Comparison of ENCODE assay signal across 8 mouse cellular contexts in the genomic region with DNA sequence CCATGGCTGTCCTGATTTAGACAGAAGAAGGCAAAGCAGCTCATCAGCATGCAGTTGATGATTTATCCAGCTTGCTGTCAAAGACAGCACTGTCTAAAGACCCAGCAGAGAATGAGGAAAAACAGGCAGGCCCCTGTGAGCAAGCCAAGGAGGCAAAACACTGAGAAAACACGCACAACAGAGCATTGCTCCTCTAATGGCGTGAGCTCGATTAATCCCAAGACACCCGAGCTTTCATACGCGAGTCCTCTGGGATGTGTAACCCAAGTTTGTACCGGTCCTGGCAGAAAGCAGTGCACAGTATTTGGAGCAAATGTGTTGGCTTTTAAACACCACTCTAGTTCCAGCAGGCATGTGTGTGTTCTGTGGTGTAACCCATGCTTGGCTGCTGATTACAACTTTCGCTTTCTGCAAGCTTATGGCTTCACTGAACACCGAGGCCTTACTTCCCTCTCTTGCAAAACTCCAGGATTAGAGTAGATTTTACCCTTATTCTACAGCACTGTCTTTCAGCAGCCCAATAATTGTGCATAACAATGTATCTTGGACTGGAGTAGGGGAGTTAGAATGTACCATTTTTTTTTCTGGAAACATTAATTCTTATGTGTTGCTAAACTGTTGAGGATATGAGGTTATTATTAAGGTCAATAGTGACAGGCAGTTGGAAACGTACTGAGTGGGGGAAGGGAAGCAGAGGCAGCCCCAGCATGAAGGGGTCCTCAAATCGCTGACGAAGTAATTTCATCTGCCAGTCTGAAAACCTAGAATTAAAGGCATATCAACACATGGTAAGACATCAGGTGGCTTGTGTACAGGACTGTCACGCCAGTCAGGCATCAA. TPM values are rescaled to one million over a fixed set of nuclear protein-coding genes. Genes with fewer than 3 reads are reported as not detected.
A peak's percentile ranks its signal among the peaks of the same experiment; 100 is the strongest.
DNase-seq lines count a peak whose midpoint lies in the region; ATAC-seq and TF ChIP-seq lines count a peak whose summit lies in the region.

No protein-coding gene starts in this region.

- no peak overlapping the region for H3K9ac ChIP-seq in hindbrain, embryonic 13.5 days
- H3K9ac ChIP-seq in hindbrain, embryonic 11.5 days (ENCODE audit: low read depth, low read length): no peak overlapping the region
- H3K9ac ChIP-seq in stomach, postnatal 0 days (ENCODE audit: low read length): no peak overlapping the region; the same call in 1 of the 2 replicates

- H3K36me3 ChIP-seq in hindbrain, embryonic 13.5 days: no peaks in the 10 kb centered on the region
- no peaks in the 10 kb centered on the region for H3K36me3 ChIP-seq in hindbrain, embryonic 11.5 days (ENCODE audit: control insufficient read depth, insufficient read depth, low read length)
- no peaks in the 10 kb centered on the region for H3K36me3 ChIP-seq in megakaryocyte, embryonic 14.5 days (replicated peaks; ENCODE audit: low read length)
- no peaks in the 10 kb centered on the region for H3K36me3 ChIP-seq in stomach, postnatal 0 days (ENCODE audit: control insufficient read depth, insufficient read depth, low read length)

- no peak for TF ChIP-seq CTCF in stomach, postnatal 0 days (IDR thresholded peaks at IDR 0.05; ENCODE audit: low read depth)

- H3K4me3 ChIP-seq in hindbrain, embryonic 13.5 days: no peak overlapping the region
- H3K4me3 ChIP-seq in hindbrain, embryonic 11.5 days (ENCODE audit: low read depth, low read length): no peak overlapping the region
- H3K4me3 ChIP-seq in megakaryocyte, embryonic 14.5 days (replicated peaks): peak overlapping the region; percentile 1
- no peak overlapping the region for H3K4me3 ChIP-seq in stomach, postnatal 0 days (ENCODE audit: low read depth, low read length)

- 0 out of 2 replicates have a peak, but pooled peaks cover 2% of the 10 kb centered on the region for H3K27me3 ChIP-seq in hindbrain, embryonic 13.5 days
- H3K27me3 ChIP-seq in hindbrain, embryonic 11.5 days (ENCODE audit: control insufficient read depth, insufficient read depth, low read length): no peaks in the 10 kb centered on the region
- peaks cover 28% of the 10 kb centered on the region for H3K27me3 ChIP-seq in megakaryocyte, embryonic 14.5 days (replicated peaks)
- no peaks in the 10 kb centered on the region for H3K27me3 ChIP-seq in stomach, postnatal 0 days (ENCODE audit: control insufficient read depth, insufficient read depth, low read length)

- H3K9me3 ChIP-seq in hindbrain, embryonic 13.5 days: no peaks in the 10 kb centered on the region
- no peaks in the 10 kb centered on the region for H3K9me3 ChIP-seq in hindbrain, embryonic 11.5 days (ENCODE audit: control insufficient read depth, low read length)
- 0 out of 2 replicates have a peak, but pooled peaks cover 3% of the 10 kb centered on the region for H3K9me3 ChIP-seq in megakaryocyte, embryonic 14.5 days
- H3K9me3 ChIP-seq in stomach, postnatal 0 days (ENCODE audit: control insufficient read depth, low read length): no peaks in the 10 kb centered on the region

- no peak for TF ChIP-seq EP300 in stomach, postnatal 0 days (optimal IDR thresholded peaks at IDR 0.05)

- H3K27ac ChIP-seq in hindbrain, embryonic 13.5 days: peak overlapping the region; percentile 70
- H3K27ac ChIP-seq in hindbrain, embryonic 11.5 days (ENCODE audit: low read depth, low read length): no peak overlapping the region
- peak overlapping the region; percentile 65 for H3K27ac ChIP-seq in stomach, postnatal 0 days (replicated peaks)

- 52% methylated on average over 13 of the region's 13 CpGs for WGBS in hindbrain, embryonic 13.5 days
- 69% methylated on average over 13 of the region's 13 CpGs for WGBS in hindbrain, embryonic 11.5 days
- 40% methylated on average over 13 of the region's 13 CpGs for WGBS in stomach, postnatal 0 days

- no peak overlapping the region for H3K4me2 ChIP-seq in hindbrain, embryonic 13.5 days
- no peak overlapping the region for H3K4me2 ChIP-seq in hindbrain, embryonic 11.5 days (replicated peaks; ENCODE audit: low read depth, low read length)
- peak overlapping the region; percentile 27 for H3K4me2 ChIP-seq in stomach, postnatal 0 days (replicated peaks; ENCODE audit: low read depth)

- peaks cover 20% of the 10 kb centered on the region for H3K4me1 ChIP-seq in hindbrain, embryonic 13.5 days (replicated peaks)
- H3K4me1 ChIP-seq in hindbrain, embryonic 11.5 days (replicated peaks; ENCODE audit: control insufficient read depth, insufficient read depth, low read length): 0 out of 2 replicates have a peak, but pooled peaks cover 2% of the 10 kb centered on the region
- peaks cover 6% of the 10 kb centered on the region; the same call in 1 of the 2 replicates for H3K4me1 ChIP-seq in megakaryocyte, embryonic 14.5 days
- H3K4me1 ChIP-seq in stomach, postnatal 0 days (replicated peaks; ENCODE audit: control insufficient read depth, insufficient read depth): no peaks in the 10 kb centered on the region

- no peak for DNase-seq in hindbrain, embryonic 11.5 days (ENCODE audit: low spot score)
- peak; percentile 10 to 13 for DNase-seq in cerebellum, adult 18-20 months
- peak; percentile 71 for DNase-seq in layer of hippocampus, adult 9-11 months
- DNase-seq in stomach, postnatal 0 days (ENCODE audit: low spot score): no peak
- DNase-seq in thymus, postnatal 4 days: no peak

- ATAC-seq in hindbrain, embryonic 13.5 days (ENCODE audit: low FRiP score): peak; percentile 71; the same call in 1 of the 2 replicates
- ATAC-seq in hindbrain, embryonic 11.5 days (ENCODE audit: low FRiP score): no peak
- ATAC-seq in granulocyte monocyte progenitor cell, adult 5-6 weeks (replicated peaks; ENCODE audit: poor library complexity, severe bottlenecking): peak; percentile 85
- peak; percentile 72; the same call in 1 of the 2 replicates for ATAC-seq in stomach, postnatal 0 days (ENCODE audit: low FRiP score, low TSS enrichment)

RNA-seq across cellular contexts. Expression of gene Skap2, which starts 52.0 kb away (rescaled TPM):
- polyA plus RNA-seq in hindbrain, embryonic 13.5 days (2015; fragmentation: Nextera tagmentation; extraction: Ambion mirVana): 28.6 and 35.6 TPM in 2 replicates
- polyA plus RNA-seq in hindbrain, embryonic 11.5 days (2014; fragmentation: Nextera tagmentation; extraction: Ambion mirVana): 29.0 and 30.9 TPM in 2 replicates
- total RNA-seq in granulocyte monocyte progenitor cell, adult 5-6 weeks (2014; fragmentation: Nextera tagmentation): 83.9 and 91.6 TPM in 2 replicates
- 163 and 204 TPM in 2 replicates for total RNA-seq in granulocyte monocyte progenitor cell, adult 5-6 weeks (2017)
- polyA plus RNA-seq in megakaryocyte, embryonic 14.5 days (2012; ENCODE audit: insufficient read depth, low replicate concordance): 4.2 and 23.0 TPM in 2 replicates
- polyA plus RNA-seq in stomach, postnatal 0 days (2015; fragmentation: Nextera tagmentation; extraction: Ambion mirVana): 26.8 and 27.3 TPM in 2 replicates

Comparison
In these comparisons a context has a peak if more than half of its experiments do, and no peak if none do; other contexts are left out.
1. DNase-seq: peak in cerebellum, adult 18-20 months (2 of 2) and layer of hippocampus, adult 9-11 months (single experiment); none in hindbrain, embryonic 11.5 days (single experiment), stomach, postnatal 0 days (single experiment) and thymus, postnatal 4 days (single experiment).